Mouse (Mus musculus) lung, adult 2 months (tissue): ENCODE measurements at regions not wholly inside any gene's neighbourhood (a gene's known extent, or its start where the extent isn't known, plus 50 kb on each side); places are given as distances from the start of the nearest gene placed in this dataset.

Experiments
- CTCF ChIP-seq: fragments of 200-500 bp; IDR thresholded peaks from 2 replicates; pipeline ENCODE4 v1.5.1; 2011; ENCODE audit warnings: mild to moderate bottlenecking, low read length, control low read depth; ENCODE audit not compliant: insufficient read depth
- POLR2A ChIP-seq: fragments of 200-500 bp; IDR thresholded peaks from 2 replicates; pipeline ENCODE4 v1.6.1; 2011; ENCODE audit warnings: low read depth, mild to moderate bottlenecking, control low read depth, low read length, borderline replicate concordance; ENCODE audit errors: extremely low read depth

DNA sequence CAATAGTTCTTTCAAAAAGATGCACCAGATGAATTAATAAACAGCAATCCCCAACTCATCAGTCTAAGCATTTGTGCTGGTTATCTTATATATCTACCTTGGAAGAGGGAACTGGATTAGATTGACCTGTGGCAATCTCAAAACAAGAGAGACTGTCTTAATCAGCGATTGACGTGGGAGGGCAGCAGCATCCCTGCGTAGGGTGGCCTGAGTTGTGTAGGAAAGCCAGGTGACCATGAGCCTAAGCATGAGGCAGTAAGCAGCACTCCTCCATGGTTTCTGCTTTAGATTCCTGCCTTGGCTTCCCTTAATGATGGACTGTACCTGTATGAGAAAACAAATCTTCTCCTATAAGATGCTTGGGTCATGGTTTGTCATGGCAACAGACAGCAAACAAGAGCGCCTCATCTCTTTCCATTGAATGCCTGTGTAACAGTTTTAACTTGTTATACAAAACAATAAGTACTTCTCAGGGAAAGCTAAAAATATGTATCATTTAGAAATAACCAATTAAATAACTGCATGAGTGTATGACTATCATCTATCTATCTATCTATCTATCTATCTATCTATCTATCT is 1311.5 kb upstream of the A1bg start:
- TF ChIP-seq CTCF: no peak
- no peak for TF ChIP-seq POLR2A
